Mouse (Mus musculus): ENCODE measurements around the gene Cxcr1. TPM values are rescaled to one million over a fixed set of nuclear protein-coding genes. Genes with fewer than 3 reads are reported as not detected.

The Cxcr1 gene
- polyA plus RNA-seq (2015; fragmentation: Nextera tagmentation; extraction: Ambion mirVana) = not detected in 2 replicates

DNA sequence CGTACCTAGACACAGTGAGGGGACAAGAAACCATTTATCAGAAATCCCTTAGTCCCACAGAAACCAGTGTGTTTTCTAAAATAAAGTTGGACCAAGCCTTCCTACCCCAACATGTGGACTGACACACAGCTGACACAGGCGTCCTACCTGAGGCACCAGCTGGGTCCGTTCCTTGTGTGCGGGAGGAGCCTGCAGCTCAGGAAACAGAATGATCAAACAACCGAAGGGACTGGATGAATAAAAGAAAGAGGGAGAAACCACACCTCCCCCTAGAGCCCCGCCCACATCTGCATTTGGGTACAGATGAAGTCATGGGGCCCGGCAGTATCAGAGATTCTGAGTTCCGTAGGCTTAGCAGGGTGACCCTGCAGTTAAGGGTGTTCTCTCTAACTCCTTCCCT, at the start of gene Cxcr1:
TSS of gene Cxcr1 (minus strand) at position 187 of the 400 bp plus-strand sequence.
- no peak within 1 kb of the TSS for H3K4me2 ChIP-seq (replicated peaks)
- no peaks in the 10 kb centered on the region for H3K27me3 ChIP-seq (replicated peaks)
- H3K36me3 ChIP-seq = no peaks in the 10 kb centered on the region
- H3K9ac ChIP-seq = no peak within 1 kb of the TSS
- WGBS = 60% methylated on average over 8 of the region's 8 CpGs
- H3K9me3 ChIP-seq = no peaks in the 10 kb centered on the region
- no peak for ATAC-seq
- H3K4me3 ChIP-seq (replicated peaks) = no peak within 1 kb of the TSS
- H3K4me1 ChIP-seq (replicated peaks) = no peaks in the 10 kb centered on the region
- H3K27ac ChIP-seq = no peak within 1 kb of the TSS

DNA sequence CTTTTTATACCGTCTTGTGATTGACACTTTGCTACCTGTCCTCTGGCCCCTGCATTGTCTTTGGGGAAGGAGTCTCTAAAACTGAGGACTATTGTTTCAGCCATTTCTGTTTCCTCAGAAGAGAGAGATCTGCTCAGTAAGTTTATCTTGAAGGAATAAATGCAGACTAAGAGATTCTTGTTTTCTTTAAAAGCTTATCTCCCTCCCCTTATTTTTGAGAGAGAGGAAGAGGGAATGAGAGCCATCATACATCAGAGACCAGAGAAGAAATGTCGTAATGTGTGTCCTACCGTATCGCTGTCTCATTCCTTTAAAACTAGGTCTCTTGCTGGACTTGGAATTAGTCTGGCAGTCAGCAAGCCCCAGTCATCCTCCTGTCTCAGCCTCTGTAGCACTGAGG, 46.4 kb upstream of the Cxcr1 start:
- no peaks in the 10 kb centered on the region for H3K36me3 ChIP-seq
- peak overlapping the region; percentile 66 for H3K27ac ChIP-seq
- 51% methylated on average over 4 of the region's 4 CpGs for WGBS
- peak overlapping the region; percentile 30; the same call in 1 of the 2 replicates for H3K4me2 ChIP-seq (replicated peaks)
- H3K9ac ChIP-seq = no peak overlapping the region
- H3K9me3 ChIP-seq = no peaks in the 10 kb centered on the region
- H3K4me1 ChIP-seq (replicated peaks) = peaks cover 28% of the 10 kb centered on the region
- H3K27me3 ChIP-seq (replicated peaks) = no peaks in the 10 kb centered on the region
- ATAC-seq = no peak
- H3K4me3 ChIP-seq (replicated peaks) = no peak overlapping the region

DNA sequence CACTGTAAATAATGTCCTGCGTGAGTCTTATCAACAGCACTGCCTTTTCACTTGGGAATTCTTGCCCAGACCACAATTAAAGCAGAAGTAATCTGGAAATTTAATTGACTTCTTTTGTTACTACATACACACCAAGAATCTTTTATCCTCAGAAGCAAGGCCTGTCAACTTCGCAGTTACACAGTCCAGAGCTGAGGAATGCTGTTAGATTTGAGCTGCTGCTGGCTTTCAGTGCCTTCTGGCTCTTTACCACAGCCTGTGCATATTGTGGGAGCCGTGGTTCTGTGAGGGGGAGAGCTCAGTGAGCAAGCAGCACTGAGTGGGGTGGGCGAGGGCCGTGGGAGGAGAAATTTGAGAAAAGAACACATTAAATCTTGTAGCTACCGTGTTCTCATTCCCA, 45.9 kb upstream of the Cxcr1 start:
- Histone ChIP-seq H3K27me3 (replicated peaks) (no peaks in the 10 kb centered on the region), H3K27ac (peak overlapping the region; percentile 66), H3K4me1 (replicated peaks) (peaks cover 28% of the 10 kb centered on the region), H3K36me3 (no peaks in the 10 kb centered on the region), H3K9me3 (no peaks in the 10 kb centered on the region), H3K4me3 (replicated peaks) (no peak overlapping the region), H3K4me2 (replicated peaks) (peak overlapping the region; percentile 37), H3K9ac (no peak overlapping the region)
- ATAC-seq = no peak
- WGBS = 22% methylated on average over 6 of the region's 6 CpGs

DNA sequence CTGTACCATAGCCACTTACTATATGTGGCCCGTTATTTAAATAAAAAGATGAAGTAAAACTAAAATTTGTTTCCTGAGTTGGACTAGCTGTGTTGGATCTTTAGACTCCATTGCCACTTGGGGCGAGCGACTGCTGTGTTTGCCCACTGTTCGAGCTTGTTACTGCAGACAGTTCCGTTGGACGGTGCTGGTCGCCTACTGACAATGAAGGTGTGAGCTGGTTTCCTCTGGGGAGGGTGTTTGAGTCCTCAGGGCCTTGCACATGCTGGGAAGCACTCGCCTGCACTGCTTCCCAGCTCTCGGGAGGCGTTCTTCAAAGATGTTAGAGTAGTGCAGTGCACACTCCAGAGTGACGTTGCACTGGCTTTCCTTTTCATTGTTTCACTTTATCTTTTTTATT, 45.2 kb upstream of the Cxcr1 start:
- ATAC-seq = no peak
- Histone ChIP-seq H3K27ac (peak overlapping the region; percentile 66; the same call in 1 of the 2 replicates), H3K36me3 (no peaks in the 10 kb centered on the region), H3K9me3 (no peaks in the 10 kb centered on the region), H3K27me3 (replicated peaks) (no peaks in the 10 kb centered on the region), H3K4me1 (replicated peaks) (peaks cover 26% of the 10 kb centered on the region), H3K4me2 (replicated peaks) (peak overlapping the region; percentile 83), H3K4me3 (replicated peaks) (peak overlapping the region; percentile 6), H3K9ac (peak overlapping the region; percentile 4)
- WGBS = 29% methylated on average over 11 of the region's 11 CpGs

DNA sequence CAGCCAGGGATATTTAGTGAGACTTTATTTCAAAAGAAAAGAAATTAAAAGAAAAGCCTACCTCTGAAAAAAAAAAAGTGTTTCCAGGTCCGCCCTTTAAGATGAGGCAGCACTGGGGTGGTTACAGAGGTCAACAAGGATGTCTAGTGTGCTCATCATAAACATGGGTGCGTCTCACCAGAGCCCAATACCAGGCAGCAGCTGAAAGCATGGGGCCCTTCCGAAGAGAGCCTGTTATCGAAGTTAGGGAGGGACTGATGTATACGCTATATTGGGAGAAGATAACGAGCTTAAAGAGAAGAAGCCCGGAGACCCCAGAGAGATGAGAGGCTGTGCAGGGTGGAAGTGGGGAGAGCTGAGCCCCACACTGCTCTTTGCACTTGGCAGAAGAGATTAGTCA, 44.7 kb upstream of the Cxcr1 start:
- Histone ChIP-seq H3K27ac (peak overlapping the region; percentile 66), H3K4me2 (replicated peaks) (peak overlapping the region; percentile 83), H3K4me1 (replicated peaks) (peaks cover 26% of the 10 kb centered on the region), H3K36me3 (no peaks in the 10 kb centered on the region), H3K9ac (peak overlapping the region; percentile 10), H3K9me3 (no peaks in the 10 kb centered on the region), H3K27me3 (replicated peaks) (no peaks in the 10 kb centered on the region), H3K4me3 (replicated peaks) (peak overlapping the region; percentile 6)
- 13% methylated on average over 7 of the region's 7 CpGs for WGBS
- peak; percentile 42; the same call in 1 of the 2 replicates for ATAC-seq

DNA sequence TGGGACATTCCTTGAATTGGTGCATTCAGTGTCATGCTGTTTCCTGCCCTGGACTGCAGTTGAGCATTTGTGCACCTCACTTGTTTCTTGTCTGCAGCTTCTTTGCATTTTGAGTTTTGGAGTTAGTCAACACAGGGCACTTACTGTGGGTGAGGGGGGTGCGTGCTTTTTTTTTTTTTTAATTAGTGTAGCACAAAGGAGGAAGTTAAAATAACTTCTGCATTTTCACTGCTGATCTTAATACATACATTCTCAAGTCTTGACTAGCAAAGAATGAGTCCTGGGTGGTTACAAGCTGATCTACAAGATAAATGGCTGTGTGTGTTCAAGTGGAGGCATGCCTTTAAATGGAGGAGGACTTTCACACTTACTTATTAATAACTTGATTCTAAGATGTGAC, 43.7 kb upstream of the Cxcr1 start:
- WGBS = 58% methylated on average over 1 of the region's 1 CpGs
- 0 out of 2 replicates have a peak overlapping the region, but pooled peaks have one; percentile 85 for H3K9ac ChIP-seq
- H3K27ac ChIP-seq = no peak overlapping the region
- H3K36me3 ChIP-seq = no peaks in the 10 kb centered on the region
- no peak for ATAC-seq
- H3K9me3 ChIP-seq = no peaks in the 10 kb centered on the region
- peaks cover 26% of the 10 kb centered on the region for H3K4me1 ChIP-seq (replicated peaks)
- peak overlapping the region; percentile 79 for H3K4me3 ChIP-seq (replicated peaks)
- no peaks in the 10 kb centered on the region for H3K27me3 ChIP-seq (replicated peaks)
- H3K4me2 ChIP-seq (replicated peaks) = peak overlapping the region; percentile 83

DNA sequence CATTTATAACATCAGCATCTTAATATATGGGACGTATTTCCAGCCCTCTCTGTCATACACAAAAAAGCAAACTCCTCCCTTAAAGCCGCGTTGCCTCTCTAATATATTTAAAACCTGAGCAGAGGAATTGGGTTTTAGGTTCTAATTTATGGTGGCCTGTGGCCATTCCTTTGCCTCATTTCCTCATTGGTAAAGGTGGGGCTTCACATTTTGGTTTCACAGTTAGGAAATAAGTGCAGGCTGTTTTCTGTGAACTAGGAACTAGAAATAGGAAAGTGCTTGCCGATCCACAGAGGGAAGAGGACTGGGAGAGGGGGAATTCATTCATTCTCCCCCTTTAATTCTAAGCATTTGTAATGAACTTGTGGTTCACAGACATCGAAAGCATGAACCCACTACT, 43.2 kb upstream of the Cxcr1 start:
- no peaks in the 10 kb centered on the region for H3K36me3 ChIP-seq
- H3K27ac ChIP-seq = 0 out of 2 replicates have a peak overlapping the region, but pooled peaks have one; percentile 95
- H3K9ac ChIP-seq = peak overlapping the region; percentile 85
- 14% methylated on average over 5 of the region's 5 CpGs for WGBS
- no peak for ATAC-seq
- no peaks in the 10 kb centered on the region for H3K9me3 ChIP-seq
- H3K27me3 ChIP-seq (replicated peaks) = no peaks in the 10 kb centered on the region
- peaks cover 24% of the 10 kb centered on the region for H3K4me1 ChIP-seq (replicated peaks)
- H3K4me2 ChIP-seq (replicated peaks) = peak overlapping the region; percentile 83
- peak overlapping the region; percentile 79 for H3K4me3 ChIP-seq (replicated peaks)

DNA sequence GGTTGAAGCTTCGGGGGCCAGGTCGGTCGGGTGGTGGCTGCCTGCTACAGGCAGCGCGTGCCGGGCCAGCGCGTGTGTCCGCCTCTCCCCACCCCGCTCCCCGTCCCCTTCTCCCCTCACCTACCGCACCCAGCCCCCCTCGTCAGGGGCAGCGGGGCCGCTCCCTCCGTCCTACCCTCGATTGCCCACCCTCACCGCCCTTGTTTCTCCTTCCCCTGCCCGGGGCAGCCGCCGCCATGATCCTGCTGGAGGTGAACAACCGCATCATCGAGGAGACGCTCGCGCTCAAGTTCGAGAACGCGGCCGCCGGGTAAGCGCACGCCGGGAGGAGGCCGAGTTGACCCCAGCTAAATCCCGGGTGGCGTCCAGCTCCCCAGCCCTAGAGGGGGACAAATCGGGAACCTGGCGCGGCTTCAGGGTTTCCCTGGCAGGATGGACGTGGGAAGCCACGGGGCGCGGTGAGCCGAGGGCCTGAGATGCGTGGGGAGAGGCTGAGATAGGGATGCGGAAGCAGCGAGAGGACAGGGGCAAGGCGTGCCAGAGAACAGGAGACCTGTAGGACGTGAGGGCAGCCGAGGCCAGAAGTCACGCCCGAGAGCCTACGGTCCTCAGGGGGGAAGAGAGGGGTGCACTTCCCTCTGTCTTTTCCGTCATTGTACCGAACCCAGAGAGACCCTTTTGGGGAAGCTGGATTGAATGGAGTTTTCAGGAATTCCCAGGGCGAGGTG, 42.3 kb upstream of the Cxcr1 start:
- H3K9me3 ChIP-seq = no peaks in the 10 kb centered on the region
- no peaks in the 10 kb centered on the region for H3K36me3 ChIP-seq
- peak overlapping the region; percentile 95 for H3K27ac ChIP-seq
- H3K9ac ChIP-seq = peak overlapping the region; percentile 85
- under 1% methylated on average over 52 of the region's 57 CpGs for WGBS
- H3K4me2 ChIP-seq (replicated peaks) = peak overlapping the region; percentile 83
- ATAC-seq = peak; percentile 56
- peak overlapping the region; percentile 79 for H3K4me3 ChIP-seq (replicated peaks)
- no peaks in the 10 kb centered on the region for H3K27me3 ChIP-seq (replicated peaks)
- peaks cover 24% of the 10 kb centered on the region for H3K4me1 ChIP-seq (replicated peaks)

DNA sequence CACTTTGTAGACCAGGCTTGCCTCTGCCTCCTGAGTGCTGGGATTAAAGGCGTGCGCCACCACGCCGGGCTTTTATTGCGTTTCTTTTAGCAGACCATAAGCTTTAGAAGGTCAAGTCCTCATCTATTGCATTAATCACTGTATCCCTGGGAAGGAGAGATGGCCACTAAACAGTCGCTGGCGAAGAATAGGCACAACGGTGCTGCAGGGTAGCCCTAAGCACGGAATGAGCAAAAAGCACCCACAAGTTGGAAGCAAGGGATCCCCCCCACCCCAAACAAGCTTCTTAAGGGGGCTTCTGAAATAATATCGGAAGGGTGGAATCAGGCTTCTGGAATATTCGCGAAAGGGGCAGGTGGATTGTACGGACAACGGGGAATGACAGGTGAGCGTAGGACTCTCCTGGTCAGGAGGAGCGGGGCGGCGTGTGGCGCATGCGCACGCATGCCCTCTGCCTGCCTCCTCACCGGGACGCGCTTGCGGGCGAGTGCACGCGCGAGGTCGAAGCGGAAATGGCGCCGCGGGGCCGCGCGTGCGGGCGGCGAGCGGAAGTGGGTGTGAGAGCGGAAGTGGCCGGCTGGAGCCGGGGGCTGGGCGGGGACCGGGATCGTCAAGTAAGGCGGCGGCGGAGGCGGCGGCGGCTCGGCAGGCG, 41.6 kb upstream of the Cxcr1 start, which contains the start of gene Arpc2:
TSS of gene Arpc2 (plus strand) at position 147 of the 652 bp plus-strand sequence.
- peak; percentile 91 for ATAC-seq

DNA sequence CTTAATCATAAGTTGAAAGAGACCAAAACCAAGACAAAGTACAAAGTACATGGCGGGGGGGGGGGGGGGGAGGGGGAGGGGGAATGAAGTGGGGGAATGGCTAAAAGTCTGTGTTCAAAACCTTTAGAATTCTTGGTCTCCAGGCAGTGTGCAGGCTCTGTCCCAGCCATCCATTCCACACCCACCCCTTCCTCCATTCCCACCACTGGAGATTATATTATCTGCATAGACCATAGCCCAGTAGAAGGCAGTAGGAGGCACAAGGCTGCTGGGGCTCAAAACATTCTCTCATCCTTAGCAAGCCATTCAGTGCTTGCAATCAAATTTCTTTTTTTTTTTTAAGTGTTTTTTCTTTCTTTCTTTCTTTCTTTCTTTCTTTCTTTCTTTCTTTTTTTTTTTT, 36.6 kb upstream of the Cxcr1 start:
- no peak for ATAC-seq
- no peak overlapping the region for H3K4me3 ChIP-seq (replicated peaks)
- no peak overlapping the region for H3K9ac ChIP-seq
- no peaks in the 10 kb centered on the region for H3K9me3 ChIP-seq
- WGBS = 20% methylated on average over 1 of the region's 1 CpGs
- no peak overlapping the region for H3K27ac ChIP-seq
- H3K27me3 ChIP-seq (replicated peaks) = no peaks in the 10 kb centered on the region
- no peak overlapping the region for H3K4me2 ChIP-seq (replicated peaks)
- H3K36me3 ChIP-seq = no peaks in the 10 kb centered on the region
- no peaks in the 10 kb centered on the region for H3K4me1 ChIP-seq (replicated peaks)

More for the DNA sequence above, 41.6 kb upstream of the Cxcr1 start, which contains the start of gene Arpc2:
- H3K9ac ChIP-seq = peak within 1 kb of the TSS; percentile 85
- H3K4me1 ChIP-seq (replicated peaks) = peaks cover 22% of the 10 kb centered on the region
- H3K4me2 ChIP-seq (replicated peaks) = peak within 1 kb of the TSS; percentile 83
- peak within 1 kb of the TSS; percentile 79 for H3K4me3 ChIP-seq (replicated peaks)
- WGBS = 2% methylated on average over 50 of the region's 55 CpGs
- no peaks in the 10 kb centered on the region for H3K9me3 ChIP-seq
- H3K36me3 ChIP-seq = no peaks in the 10 kb centered on the region
- H3K27ac ChIP-seq = peak within 1 kb of the TSS; percentile 95
- H3K27me3 ChIP-seq (replicated peaks) = no peaks in the 10 kb centered on the region

DNA sequence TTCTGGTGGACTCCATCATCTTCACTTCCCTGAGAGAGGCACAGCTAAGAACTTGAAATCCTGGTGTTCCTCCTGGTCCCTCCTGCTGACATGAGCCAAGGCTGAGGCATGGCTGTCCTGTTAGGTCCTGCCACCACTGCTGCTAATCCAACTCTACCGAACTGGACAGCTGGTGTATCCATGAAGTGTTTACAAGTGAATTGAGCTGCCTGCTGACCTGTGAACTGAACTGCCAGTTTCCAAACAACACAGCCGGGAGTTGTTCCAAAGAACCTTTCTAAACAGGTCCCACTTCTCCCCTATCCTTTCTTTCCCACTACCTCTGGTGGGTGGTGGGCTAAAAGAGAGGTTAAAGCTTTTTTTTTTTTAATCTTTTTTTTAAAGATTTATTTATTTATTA, 35.5 kb upstream of the Cxcr1 start:
- Histone ChIP-seq H3K27ac (no peak overlapping the region), H3K4me2 (replicated peaks) (no peak overlapping the region), H3K9me3 (no peaks in the 10 kb centered on the region), H3K4me3 (replicated peaks) (no peak overlapping the region), H3K27me3 (replicated peaks) (no peaks in the 10 kb centered on the region), H3K36me3 (no peaks in the 10 kb centered on the region), H3K9ac (no peak overlapping the region), H3K4me1 (replicated peaks) (no peaks in the 10 kb centered on the region)
- WGBS = 46% methylated on average over 2 of the region's 2 CpGs
- ATAC-seq = no peak

DNA sequence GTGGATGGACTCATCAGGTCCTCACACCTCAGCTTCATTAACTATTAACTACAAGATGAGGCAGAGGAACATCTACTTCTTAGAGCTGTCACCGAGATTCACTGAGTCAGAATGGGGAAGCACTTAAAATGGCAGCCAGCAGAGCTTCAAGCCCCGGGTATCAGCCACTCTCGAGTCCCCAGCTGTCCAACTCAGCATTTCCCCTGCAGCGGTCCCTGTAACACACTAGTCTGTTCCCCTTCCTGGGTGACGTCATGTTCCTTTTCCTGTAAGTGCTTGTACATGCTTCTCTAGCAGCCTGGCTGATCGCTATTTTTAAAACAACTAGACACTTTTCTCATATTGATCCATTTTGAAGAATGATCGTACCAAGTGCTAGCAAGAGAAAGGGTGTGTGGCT, 32.9 kb upstream of the Cxcr1 start:
- 72% methylated on average over 7 of the region's 7 CpGs for WGBS
- H3K9me3 ChIP-seq = no peaks in the 10 kb centered on the region
- no peak for ATAC-seq
- H3K4me3 ChIP-seq (replicated peaks) = no peak overlapping the region
- H3K4me2 ChIP-seq (replicated peaks) = no peak overlapping the region
- no peaks in the 10 kb centered on the region for H3K27me3 ChIP-seq (replicated peaks)
- no peak overlapping the region for H3K27ac ChIP-seq
- no peaks in the 10 kb centered on the region for H3K36me3 ChIP-seq
- H3K4me1 ChIP-seq (replicated peaks) = no peaks in the 10 kb centered on the region
- H3K9ac ChIP-seq = no peak overlapping the region
